Mouse (Mus musculus) C2C12 (cell line): ENCODE data around the gene Cnn1.

ENCODE experiments used
- CEBPB ChIP-seq: IDR thresholded peaks from one replicate; pipeline ENCODE4 v1.6.1; 2011; ENCODE audit warnings: low read depth, mild to moderate bottlenecking, control low read depth, moderate library complexity
- CTCF ChIP-seq: IDR thresholded peaks from one replicate; pipeline ENCODE4 v1.5.1; 2011; ENCODE audit not compliant: control insufficient read depth, insufficient read depth, insufficient read length
- USF1 ChIP-seq: IDR thresholded peaks from one replicate; pipeline ENCODE4 v1.6.1; 2011; ENCODE audit warnings: low read depth, mild to moderate bottlenecking, control low read depth, moderate library complexity

DNA sequence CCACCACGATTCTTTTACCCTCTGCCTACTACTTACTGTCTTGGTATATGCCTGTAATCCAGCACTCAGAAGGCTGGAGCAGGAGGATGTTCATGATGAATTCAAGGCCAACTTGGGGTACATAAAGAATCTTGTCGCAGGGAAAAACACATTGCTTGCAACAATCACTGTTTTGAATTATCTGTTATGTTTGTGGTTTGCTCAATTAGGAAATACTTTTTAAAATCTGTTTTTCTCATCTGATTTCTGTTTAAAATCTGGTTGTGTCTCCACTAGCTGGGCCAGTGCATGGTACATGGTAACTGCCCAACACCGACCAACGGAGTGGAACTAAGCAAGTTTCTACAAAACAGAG is 14.4 kb upstream of the Cnn1 start:
- TF ChIP-seq CTCF = no peak
- no peak for TF ChIP-seq USF1
- TF ChIP-seq CEBPB = no peak
